Mouse (Mus musculus) embryonic facial prominence, embryonic 13.5 days (tissue): ENCODE measurements at regions not wholly inside any gene's neighbourhood (a gene's known extent, or its start where the extent isn't known, plus 50 kb on each side); places are given as distances from the start of the nearest gene placed in this dataset.
A peak's percentile ranks its signal among the peaks of the same experiment; 100 is the strongest.

ENCODE experiments used
- ATAC-seq: fragments of 200-750 bp; cut with Nextera tagmentation; 2 replicates; pipeline ENCODE4 v1.8.0; 2017; ENCODE audit warnings: low read depth; ENCODE audit not compliant: insufficient number of reproducible peaks, insufficient read depth, low FRiP score, low TSS enrichment
- H3K27ac ChIP-seq: fragments of 300-500 bp; sonication (generic); 2 replicates; pipeline ENCODE4 v1.5.1; 2015; ENCODE audit warnings: moderate library complexity, mild to moderate bottlenecking, inconsistent platforms
- H3K27me3 ChIP-seq: fragments of 300-500 bp; sonication (generic); 2 replicates; pipeline ENCODE4 v1.6.1; 2015; ENCODE audit warnings: mild to moderate bottlenecking, inconsistent platforms
- H3K36me3 ChIP-seq: fragments of 300-500 bp; sonication (generic); 2 replicates; pipeline ENCODE4 v1.6.1; 2015; ENCODE audit warnings: mild to moderate bottlenecking, inconsistent platforms
- H3K4me1 ChIP-seq: fragments of 300-500 bp; sonication (generic); 2 replicates; pipeline ENCODE4 v1.6.1; 2015; ENCODE audit warnings: inconsistent platforms
- H3K4me2 ChIP-seq: fragments of 300-500 bp; sonication (generic); 2 replicates; pipeline ENCODE4 v1.6.1; 2015; ENCODE audit warnings: moderate library complexity, mild to moderate bottlenecking, inconsistent platforms
- H3K4me3 ChIP-seq: fragments of 300-500 bp; sonication (generic); 2 replicates; pipeline ENCODE4 v1.5.1; 2015; ENCODE audit warnings: mild to moderate bottlenecking, inconsistent platforms
- H3K9ac ChIP-seq: fragments of 300-500 bp; sonication (generic); 2 replicates; pipeline ENCODE4 v1.6.1; 2015; ENCODE audit warnings: mild to moderate bottlenecking, inconsistent platforms
- H3K9me3 ChIP-seq: fragments of 300-500 bp; sonication (generic); 2 replicates; pipeline ENCODE4 v1.6.1; 2016; ENCODE audit warnings: inconsistent platforms
- WGBS: fragments of 180-500 bp; shearing (Covaris S2); methylation state at CpG from one replicate; pipeline ENCODE4 v1.1.7; 2015; ENCODE audit warnings: mixed read lengths; 5-methylcytosine and 5-hydroxymethylcytosine counted together

DNA sequence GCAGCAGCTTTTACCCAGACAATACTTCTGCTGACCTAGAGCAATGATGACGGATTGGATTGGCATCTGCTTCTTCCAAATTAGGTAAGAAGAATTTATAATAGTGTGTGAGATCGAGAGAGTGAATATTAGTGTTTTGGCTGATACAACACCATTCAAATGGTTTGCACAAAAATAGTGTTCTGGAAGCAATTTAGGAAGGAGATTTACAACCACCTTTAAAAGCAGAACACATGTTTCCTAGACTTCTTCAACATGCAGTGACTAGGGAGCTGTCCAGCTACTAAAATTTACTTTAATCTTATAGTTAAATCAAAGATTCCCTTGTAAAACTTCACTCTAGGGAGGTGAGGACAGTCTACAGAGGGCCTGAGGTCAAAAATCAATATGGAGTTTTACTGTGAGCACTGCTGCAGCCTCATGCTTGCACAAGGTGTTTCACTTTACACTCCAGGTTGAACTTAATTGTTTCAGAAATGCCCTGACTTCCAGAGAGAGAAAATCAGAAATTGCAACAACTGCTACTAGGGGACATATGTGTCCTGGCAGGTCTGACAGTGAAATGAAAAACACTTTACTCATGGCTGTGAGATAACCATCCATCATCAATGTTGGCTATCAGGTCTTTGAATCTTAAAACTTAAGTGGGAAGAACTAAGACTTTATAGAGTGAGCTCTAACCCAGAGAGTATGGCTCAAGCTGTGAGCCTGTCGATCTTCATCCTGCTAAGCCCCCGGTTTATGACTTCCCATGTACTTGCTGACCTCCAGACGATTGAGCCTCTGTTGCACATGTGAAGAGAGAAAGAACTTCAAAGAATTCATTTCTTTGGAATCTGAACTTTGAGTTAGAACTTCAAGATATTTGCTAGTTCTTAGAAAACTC is 657.6 kb upstream of the Fat3 start:
- Histone ChIP-seq H3K27ac (no peak overlapping the region), H3K27me3 (no peaks in the 10 kb centered on the region), H3K4me2 (no peak overlapping the region), H3K36me3 (no peaks in the 10 kb centered on the region), H3K4me1 (no peaks in the 10 kb centered on the region), H3K4me3 (no peak overlapping the region), H3K9ac (no peak overlapping the region), H3K9me3 (no peaks in the 10 kb centered on the region)
- 63% methylated on average over 5 of the region's 5 CpGs for WGBS
- no peak for ATAC-seq

DNA sequence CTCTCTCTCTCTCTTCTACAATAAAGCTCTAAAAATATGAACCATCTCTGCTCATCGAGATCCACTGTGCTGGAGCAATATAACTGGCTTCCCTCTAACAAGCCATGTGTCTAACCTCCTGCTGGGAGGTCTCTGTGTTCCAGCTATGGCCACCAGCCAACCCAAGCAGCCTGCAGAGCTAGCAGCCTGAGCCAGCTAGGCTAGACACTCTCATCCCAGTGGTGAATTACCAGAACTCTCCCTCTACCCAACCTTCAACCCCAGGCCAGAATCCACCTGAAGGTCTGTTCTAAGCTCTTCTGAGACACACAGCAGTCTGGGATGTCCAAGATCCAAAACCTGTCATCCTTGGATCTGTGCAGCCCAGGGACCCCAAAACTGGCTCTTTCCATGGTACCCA is 651.3 kb upstream of the Fat3 start:
- H3K36me3 ChIP-seq = no peaks in the 10 kb centered on the region
- WGBS = 75% methylated on average over 1 of the region's 1 CpGs
- H3K9me3 ChIP-seq = no peaks in the 10 kb centered on the region
- H3K4me1 ChIP-seq = no peaks in the 10 kb centered on the region
- 0 out of 2 replicates have a peak, but pooled peaks have one; percentile 15 for ATAC-seq
- no peak overlapping the region for H3K4me3 ChIP-seq
- no peak overlapping the region for H3K4me2 ChIP-seq
- no peak overlapping the region for H3K9ac ChIP-seq
- H3K27me3 ChIP-seq = no peaks in the 10 kb centered on the region
- H3K27ac ChIP-seq = no peak overlapping the region

DNA sequence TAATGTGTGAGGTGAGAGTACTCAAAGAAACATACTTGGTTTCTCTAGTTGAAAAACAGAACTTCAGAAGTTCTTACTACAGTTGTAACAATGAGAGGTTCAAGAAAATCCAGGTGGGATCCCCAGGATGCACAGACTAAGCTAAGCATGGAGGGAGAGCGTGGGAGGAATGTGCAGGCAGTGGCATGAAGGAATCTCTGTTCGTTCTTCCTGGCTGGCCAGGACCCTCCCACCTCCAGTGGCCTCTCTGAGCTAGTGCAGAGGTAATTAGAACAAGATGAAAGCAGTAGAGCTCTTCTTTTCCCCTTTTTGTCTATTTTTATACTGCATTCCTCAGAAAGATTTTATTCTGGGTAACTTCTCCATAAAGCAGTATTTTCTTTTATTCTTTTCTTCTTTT is 648.3 kb upstream of the Fat3 start:
- H3K36me3 ChIP-seq = no peaks in the 10 kb centered on the region
- H3K4me3 ChIP-seq = no peak overlapping the region
- no peak overlapping the region for H3K27ac ChIP-seq
- WGBS = 25% methylated on average over 2 of the region's 2 CpGs
- no peak overlapping the region for H3K9ac ChIP-seq
- no peaks in the 10 kb centered on the region for H3K27me3 ChIP-seq
- no peak overlapping the region for H3K4me2 ChIP-seq
- ATAC-seq = no peak
- H3K9me3 ChIP-seq = no peaks in the 10 kb centered on the region
- no peaks in the 10 kb centered on the region for H3K4me1 ChIP-seq
